Mouse (Mus musculus) heart, adult 8-10 months (tissue): ENCODE measurements around the gene Syp. TPM values are rescaled to one million over a fixed set of nuclear protein-coding genes. Genes with fewer than 3 reads are reported as not detected.
A peak's percentile ranks its signal among the peaks of the same experiment; 100 is the strongest.

Source experiments
- DNase-seq: peaks from one replicate; pipeline ENCODE4 v3.0.0; 2022; ENCODE audit warnings: low spot score
- total RNA-seq, 4 experiments: library from RNA; stranded (reverse); gene quantifications; 2 replicates each; pipeline ENCODE4 v1.2.4; 2022

The Syp gene
- total RNA-seq, 4 experiments from 2014 or later: 2.9 to 5.4 (median 3.8) TPM

GRCm38 (mm10) chrX:7662936-7663335 lies 24.7 kb downstream of the Syp start:
- peak; percentile 37 for DNase-seq

- peak; percentile 41 for DNase-seq
Measured at GRCm38 (mm10) chrX:7664791-7665190, 26.5 kb downstream of the Syp start.

GRCm38 (mm10) chrX:7665739-7666502 lies 27.6 kb downstream of the Syp start:
- DNase-seq: no peak

- peak; percentile 67 for DNase-seq
Measured at GRCm38 (mm10) chrX:7670390-7670881, 32.2 kb downstream of the Syp start.

GRCm38 (mm10) chrX:7670921-7671623 lies 32.8 kb downstream of the Syp start, which contains the start of gene Plp2:
Gene Plp2, minus strand, starts transcription at chrX:7671390.
- peak; percentile 24 for DNase-seq

- no peak for DNase-seq
Measured at GRCm38 (mm10) chrX:7672739-7673138, 34.5 kb downstream of the Syp start.

GRCm38 (mm10) chrX:7673578-7674281 lies 35.5 kb downstream of the Syp start:
- DNase-seq: no peak

GRCm38 (mm10) chrX:7674284-7675000 lies 36.2 kb downstream of the Syp start:
- no peak for DNase-seq

- DNase-seq: no peak
Measured at GRCm38 (mm10) chrX:7675001-7675380, 36.7 kb downstream of the Syp start.

- DNase-seq: no peak
Measured at GRCm38 (mm10) chrX:7678986-7679385, 40.7 kb downstream of the Syp start.

- DNase-seq: peak; percentile 85
Measured at GRCm38 (mm10) chrX:7679405-7680056, 41.3 kb downstream of the Syp start.

GRCm38 (mm10) chrX:7680057-7680412 lies 41.8 kb downstream of the Syp start:
- DNase-seq: no peak

GRCm38 (mm10) chrX:7680864-7681263 lies 42.6 kb downstream of the Syp start, which contains the start of gene Magix:
Gene Magix, minus strand, starts transcription at chrX:7681251.
- DNase-seq: no peak

- DNase-seq: no peak
Measured at GRCm38 (mm10) chrX:7688321-7688720, 50.0 kb downstream of the Syp start.

GRCm38 (mm10) chrX:7690486-7690885 lies 52.2 kb downstream of the Syp start:
- no peak for DNase-seq

GRCm38 (mm10) chrX:7692862-7693261 lies 54.6 kb downstream of the Syp start:
- DNase-seq: peak; percentile 28

GRCm38 (mm10) chrX:7696520-7696919 lies 58.2 kb downstream of the Syp start:
- no peak for DNase-seq

- peak; percentile 89 for DNase-seq
Measured at GRCm38 (mm10) chrX:7696954-7697381, 58.7 kb downstream of the Syp start, which contains the start of gene Gpkow. Gene Gpkow, plus strand, starts transcription at chrX:7697131.
